Mouse (Mus musculus): Measurements from ENCODE around the gene P4hb. TPM values are rescaled to one million over a fixed set of nuclear protein-coding genes. Genes with fewer than 3 reads are reported as not detected.

Gene P4hb
- total RNA-seq, 2 experiments from 2014 or later: 252 to 258 TPM

- intact Hi-C loops (cut with DNase I): loop anchor here (2.0 kb wide), 1 partner anchor 29 kb away; no protein-coding TSS in a partner anchor
- DNase-seq: no peak
These were observed 24.8 kb downstream of the P4hb start for GRCm38 (mm10) chr11:120548214-120548613.

GRCm38 (mm10) chr11:120547469-120547868 lies 25.6 kb downstream of the P4hb start:
- intact Hi-C loops (cut with DNase I): no loop called here
- DNase-seq: no peak

- intact Hi-C loops (cut with DNase I): no loop called here
- DNase-seq: no peak
These were observed 27.1 kb downstream of the P4hb start for GRCm38 (mm10) chr11:120545964-120546363.

- intact Hi-C loops (cut with DNase I): no loop called here
These were observed 30.7 kb downstream of the P4hb start for GRCm38 (mm10) chr11:120542376-120542775.

GRCm38 (mm10) chr11:120541907-120542306 lies 31.1 kb downstream of the P4hb start:
- DNase-seq: peak; percentile 41 to 55

More at GRCm38 (mm10) chr11:120542376-120542775, 30.7 kb downstream of the P4hb start:
- DNase-seq: no peak

GRCm38 (mm10) chr11:120539285-120540014 lies 33.6 kb downstream of the P4hb start:
- intact Hi-C loops (cut with DNase I): no loop called here
- DNase-seq: no peak

More at GRCm38 (mm10) chr11:120541907-120542306, 31.1 kb downstream of the P4hb start:
- intact Hi-C loops (cut with DNase I): no loop called here

- DNase-seq: no peak
- intact Hi-C loops (cut with DNase I): no loop called here
These were observed 34.1 kb downstream of the P4hb start for GRCm38 (mm10) chr11:120538955-120539284.

GRCm38 (mm10) chr11:120538485-120538884 lies 34.6 kb downstream of the P4hb start:
- DNase-seq: peak; percentile 66 to 80
- intact Hi-C loops (cut with DNase I): no loop called here

GRCm38 (mm10) chr11:120535804-120536203 lies 37.2 kb downstream of the P4hb start:
- DNase-seq: no peak
- intact Hi-C loops (cut with DNase I): no loop called here

- intact Hi-C loops (cut with DNase I): no loop called here
- no peak for DNase-seq
These were observed 37.9 kb downstream of the P4hb start for GRCm38 (mm10) chr11:120535145-120535544.

- intact Hi-C loops (cut with DNase I): no loop called here
- no peak for DNase-seq
These were observed 39.0 kb downstream of the P4hb start for GRCm38 (mm10) chr11:120534093-120534492.

GRCm38 (mm10) chr11:120531646-120532045 lies 41.4 kb downstream of the P4hb start:
- intact Hi-C loops (cut with DNase I): no loop called here

GRCm38 (mm10) chr11:120530085-120530964 lies 42.7 kb downstream of the P4hb start, which contains the start of gene Gcgr:
Gcgr (plus strand) TSS chr11:120530699.
- intact Hi-C loops (cut with DNase I): no loop called here
- no peak for DNase-seq

More at GRCm38 (mm10) chr11:120531646-120532045, 41.4 kb downstream of the P4hb start:
- DNase-seq: no peak

- intact Hi-C loops (cut with DNase I): no loop called here
- DNase-seq: no peak
These were observed 44.1 kb downstream of the P4hb start for GRCm38 (mm10) chr11:120528903-120529302.

- no peak for DNase-seq
- intact Hi-C loops (cut with DNase I): no loop called here
These were observed 45.2 kb downstream of the P4hb start for GRCm38 (mm10) chr11:120527690-120528354.

- DNase-seq: no peak
- intact Hi-C loops (cut with DNase I): no loop called here
These were observed 47.1 kb downstream of the P4hb start for GRCm38 (mm10) chr11:120525959-120526358.

- intact Hi-C loops (cut with DNase I): no loop called here
- no peak for DNase-seq
These were observed 50.5 kb downstream of the P4hb start for GRCm38 (mm10) chr11:120522581-120522980.

- intact Hi-C loops (cut with DNase I): no loop called here
These were observed 52.0 kb downstream of the P4hb start for GRCm38 (mm10) chr11:120520967-120521540.

GRCm38 (mm10) chr11:120520498-120520897 lies 52.6 kb downstream of the P4hb start:
- DNase-seq: no peak
- intact Hi-C loops (cut with DNase I): no loop called here

More at GRCm38 (mm10) chr11:120520967-120521540, 52.0 kb downstream of the P4hb start:
- DNase-seq: peak; percentile 49 to 63

- DNase-seq: peak; percentile 66 to 73
- intact Hi-C loops (cut with DNase I): loop anchor here (2.0 to 10.0 kb wide), 2 partner anchors 29 to 255 kb away; partner anchors contain the start of gene Mcrip1
These were observed 53.3 kb downstream of the P4hb start for GRCm38 (mm10) chr11:120519738-120520137.

Data from heart, postnatal 36 days (tissue).